Mouse (Mus musculus) liver, postnatal 0 days (tissue): ENCODE results near the gene Nprl3. TPM values are rescaled to one million over a fixed set of nuclear protein-coding genes. Genes with fewer than 3 reads are reported as not detected.
"Not testable (repeated sequence)": the region's sequence is repeated elsewhere in the genome, so short reads cannot be mapped to it uniquely, and the experiment has no call there.

Source experiments
- ATAC-seq: fragments of 200-750 bp; cut with Nextera tagmentation; 2 replicates; pipeline ENCODE4 v1.8.0; 2017; ENCODE audit warnings: mild to moderate bottlenecking, moderate library complexity
- DNase-seq: peaks from one replicate; pipeline ENCODE4 v3.0.0-alpha.2; 2016
- H3K27ac ChIP-seq: fragments of 300-500 bp; sonication (generic); 2 replicates; pipeline ENCODE4 v1.5.1; 2014; ENCODE audit warnings: antibody characterized with exemption, moderate library complexity, mild to moderate bottlenecking, low read depth
- H3K27me3 ChIP-seq: fragments of 300-500 bp; sonication (generic); 2 replicates; pipeline ENCODE4 v1.6.1; 2014; ENCODE audit warnings: low read length, control low read depth, mixed read lengths; ENCODE audit not compliant: insufficient read depth
- H3K36me3 ChIP-seq: fragments of 300-500 bp; sonication (generic); replicated peaks from 2 replicates; pipeline ENCODE4 v1.6.1; 2014; ENCODE audit warnings: mild to moderate bottlenecking, control low read depth, low read length, moderate library complexity, mixed read lengths; ENCODE audit not compliant: insufficient read depth
- H3K4me1 ChIP-seq: fragments of 300-500 bp; sonication (generic); 2 replicates; pipeline ENCODE4 v1.6.1; 2014; ENCODE audit warnings: antibody characterized with exemption, mild to moderate bottlenecking, control low read depth; ENCODE audit not compliant: insufficient read depth
- H3K4me2 ChIP-seq: fragments of 300-500 bp; sonication (generic); 2 replicates; pipeline ENCODE4 v1.6.1; 2014; ENCODE audit warnings: low read depth, mild to moderate bottlenecking, low read length, moderate library complexity, mixed read lengths
- H3K4me3 ChIP-seq: fragments of 300-500 bp; sonication (generic); 2 replicates; pipeline ENCODE4 v1.5.1; 2014; ENCODE audit warnings: low read depth, low read length
- H3K9ac ChIP-seq: fragments of 300-500 bp; sonication (generic); replicated peaks from 2 replicates; pipeline ENCODE4 v1.6.1; 2014; ENCODE audit warnings: mild to moderate bottlenecking, moderate library complexity
- H3K9me3 ChIP-seq: fragments of 300-500 bp; sonication (generic); 2 replicates; pipeline ENCODE4 v1.6.1; 2016; ENCODE audit warnings: mild to moderate bottlenecking, control low read depth, low read length, mixed read lengths
- CTCF ChIP-seq: sonication (generic); IDR thresholded peaks from 2 replicates; pipeline ENCODE4 v1.5.1; 2016; ENCODE audit warnings: antibody characterized with exemption, low read depth
- EP300 ChIP-seq: IDR thresholded peaks from 2 replicates; pipeline ENCODE4 v1.6.1; 2016; ENCODE audit warnings: antibody characterized with exemption, low read depth, mild to moderate bottlenecking
- WGBS: fragments of 180-500 bp; shearing (Covaris S2); extraction: QIAGEN DNeasy Blood & Tissue Kit; methylation state at CpG from one replicate; pipeline ENCODE4 v1.1.7; 2014; ENCODE audit not compliant: insufficient replicate concordance; 5-methylcytosine and 5-hydroxymethylcytosine counted together
- polyA plus RNA-seq: library from polyadenylated mRNA; unstranded; fragments of >200 nt; fragmentation: Nextera tagmentation; extraction: Ambion mirVana; gene quantifications from 2 replicates; pipeline ENCODE4 v1.2.1, GENCODE M21; 2015

Nprl3 gene
- polyA plus RNA-seq, 1 experiment from 2014 or later: 26.2 TPM

DNA sequence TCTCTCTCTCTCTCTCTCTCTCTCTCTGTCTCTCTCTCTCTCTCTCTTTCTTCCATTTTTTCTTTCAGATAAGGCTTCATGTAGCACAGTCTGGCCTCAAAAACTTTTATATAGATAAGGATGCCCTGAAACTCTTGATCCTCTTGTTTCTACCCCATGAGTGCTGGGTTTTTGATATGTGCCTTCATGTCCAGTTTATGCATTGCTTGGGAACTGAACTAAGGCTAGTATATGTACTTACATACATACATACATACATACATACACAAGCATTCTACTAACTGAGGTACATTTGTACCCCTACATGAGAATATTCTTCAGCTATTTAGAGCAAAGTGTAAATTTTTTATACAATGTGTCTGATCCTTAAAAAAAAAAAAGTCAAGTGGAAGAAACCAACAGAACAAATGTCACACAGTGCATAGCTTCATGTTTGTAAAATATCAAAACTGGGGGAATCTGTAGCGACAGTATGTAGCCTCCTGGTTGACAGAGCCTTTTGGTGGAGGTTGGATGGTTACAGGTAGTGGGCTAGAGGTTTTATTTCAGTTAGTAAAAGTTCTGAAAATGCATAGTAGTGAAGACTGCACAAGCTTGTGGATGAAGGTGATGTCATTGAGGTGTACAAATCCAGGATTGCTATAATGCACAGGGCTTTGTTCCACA lies 30.5 kb upstream of the Nprl3 start:
- H3K9me3 ChIP-seq: no peaks in the 10 kb centered on the region
- DNase-seq: no peak
- H3K4me1 ChIP-seq: peaks cover 10% of the 10 kb centered on the region
- peak; percentile 1 for ATAC-seq
- 0 out of 2 replicates have a peak, but pooled peaks cover 2% of the 10 kb centered on the region for H3K36me3 ChIP-seq
- no peak for TF ChIP-seq CTCF
- TF ChIP-seq EP300: peak; percentile 63
- peak overlapping the region; percentile 66 for H3K27ac ChIP-seq
- peak overlapping the region; percentile 35; the same call in 1 of the 2 replicates for H3K9ac ChIP-seq
- 87% methylated on average over 1 of the region's 1 CpGs for WGBS
- H3K4me2 ChIP-seq: peak overlapping the region; percentile 44
- peak overlapping the region; percentile 43 for H3K4me3 ChIP-seq
- no peaks in the 10 kb centered on the region for H3K27me3 ChIP-seq

DNA sequence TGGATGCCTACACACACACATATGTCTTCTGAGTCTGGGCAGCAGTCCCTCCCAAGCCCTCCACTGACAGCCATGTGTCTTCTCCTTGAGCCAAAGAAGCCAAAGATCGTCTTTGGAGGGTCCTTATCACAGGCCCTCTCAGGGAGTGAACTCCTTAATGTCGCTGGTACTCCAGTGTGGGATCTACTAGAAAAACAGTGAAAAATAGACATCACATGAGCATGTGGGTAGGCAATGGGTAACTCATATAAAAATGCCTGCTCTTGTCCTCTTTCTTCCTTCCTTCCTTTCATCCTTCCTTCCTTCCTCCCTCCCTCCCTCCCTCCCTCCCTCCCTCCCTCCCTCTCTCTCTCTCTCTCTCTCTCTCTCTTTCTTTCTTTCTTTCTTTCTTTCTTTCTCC lies 29.9 kb upstream of the Nprl3 start:
- H3K36me3 ChIP-seq, H3K27me3 ChIP-seq, ATAC-seq, DNase-seq, H3K9me3 ChIP-seq: not testable (repeated sequence)
- WGBS: 40% methylated on average over 2 of the region's 2 CpGs
- H3K4me1 ChIP-seq: peaks cover 10% of the 10 kb centered on the region
- H3K9ac ChIP-seq: peak overlapping the region; percentile 60; the same call in 1 of the 2 replicates
- H3K4me3 ChIP-seq: peak overlapping the region; percentile 43
- peak overlapping the region; percentile 66 for H3K27ac ChIP-seq
- H3K4me2 ChIP-seq: peak overlapping the region; percentile 44; the same call in 1 of the 2 replicates

GRCm38 (mm10) chr11:32296203-32296602 lies 28.7 kb upstream of the Nprl3 start, which contains the start of gene Hba-a2:
Hba-a2 (plus strand) TSS chr11:32296489.
- peak within 1 kb of the TSS; percentile 43 for H3K4me3 ChIP-seq
- H3K36me3 ChIP-seq, DNase-seq, H3K27me3 ChIP-seq, H3K9me3 ChIP-seq: not testable (repeated sequence)
- H3K4me1 ChIP-seq: peaks cover 10% of the 10 kb centered on the region
- ATAC-seq: peak; percentile 88
- H3K27ac ChIP-seq: peak within 1 kb of the TSS; percentile 90
- no CpG with 5 or more reads among the region's 4 CpGs for WGBS
- H3K9ac ChIP-seq: peak within 1 kb of the TSS; percentile 60
- H3K4me2 ChIP-seq: peak within 1 kb of the TSS; percentile 55

GRCm38 (mm10) chr11:32293479-32293878 lies 26.0 kb upstream of the Nprl3 start:
- Histone ChIP-seq H3K27ac (peak overlapping the region; percentile 90), H3K9ac (peak overlapping the region; percentile 55; the same call in 1 of the 2 replicates), H3K4me1 (peaks cover 10% of the 10 kb centered on the region), H3K4me2 (peak overlapping the region; percentile 55)
- ATAC-seq: peak; percentile 12
- H3K4me3 ChIP-seq, H3K9me3 ChIP-seq, H3K36me3 ChIP-seq, DNase-seq, H3K27me3 ChIP-seq: not testable (repeated sequence)
- WGBS: 47% methylated on average over 3 of the region's 3 CpGs
- peak; percentile 88 for TF ChIP-seq EP300

- not testable (repeated sequence) for H3K36me3 ChIP-seq, H3K27me3 ChIP-seq, DNase-seq, ATAC-seq, H3K9me3 ChIP-seq, H3K4me3 ChIP-seq
- H3K9ac ChIP-seq: peak overlapping the region; percentile 55; the same call in 1 of the 2 replicates
- 69% methylated on average over 4 of the region's 4 CpGs for WGBS
- H3K4me1 ChIP-seq: peaks cover 10% of the 10 kb centered on the region
- peak overlapping the region; percentile 46; the same call in 1 of the 2 replicates for H3K4me2 ChIP-seq
- 0 out of 2 replicates have a peak, but pooled peaks have one; percentile 35 for TF ChIP-seq EP300
- H3K27ac ChIP-seq: peak overlapping the region; percentile 90
These were observed 25.3 kb upstream of the Nprl3 start for GRCm38 (mm10) chr11:32292819-32293218.

DNA sequence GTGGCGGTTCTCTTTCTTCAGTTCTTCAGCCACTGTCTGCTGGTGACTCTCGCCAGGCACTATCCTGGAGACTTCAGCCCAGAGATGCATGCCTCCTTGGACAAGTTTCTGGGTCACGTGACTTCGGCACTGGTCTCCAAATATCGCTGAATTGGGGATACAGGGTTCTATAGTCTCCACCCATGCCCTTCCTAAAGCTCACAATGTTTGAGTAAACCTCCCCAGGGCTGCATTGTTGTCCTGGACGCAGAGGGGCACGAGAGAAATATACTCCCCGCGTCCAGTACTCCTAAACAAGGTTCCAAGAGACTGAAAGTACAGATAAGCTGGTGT lies 20.0 kb upstream of the Nprl3 start:
- TF ChIP-seq CTCF: no peak
- no peak for TF ChIP-seq EP300
- DNase-seq (no peak), ATAC-seq (no peak)
- Histone ChIP-seq H3K36me3 (0 out of 2 replicates have a peak, but pooled peaks cover 2% of the 10 kb centered on the region), H3K9me3 (no peaks in the 10 kb centered on the region), H3K4me1 (no peaks in the 10 kb centered on the region; the same call in 1 of the 2 replicates), H3K4me3 (peak overlapping the region; percentile 39), H3K27me3 (0 out of 2 replicates have a peak, but pooled peaks cover 3% of the 10 kb centered on the region), H3K27ac (peak overlapping the region; percentile 76), H3K4me2 (peak overlapping the region; percentile 72), H3K9ac (peak overlapping the region; percentile 62)
- WGBS: 59% methylated on average over 9 of the region's 9 CpGs
